Mouse (Mus musculus) heart, adult 11 months (tissue): ENCODE data around the gene P2rx1.

Experiments used
- DNase-seq: peaks from one replicate; pipeline ENCODE4 v3.0.0; 2022

Gene P2rx1

DNA sequence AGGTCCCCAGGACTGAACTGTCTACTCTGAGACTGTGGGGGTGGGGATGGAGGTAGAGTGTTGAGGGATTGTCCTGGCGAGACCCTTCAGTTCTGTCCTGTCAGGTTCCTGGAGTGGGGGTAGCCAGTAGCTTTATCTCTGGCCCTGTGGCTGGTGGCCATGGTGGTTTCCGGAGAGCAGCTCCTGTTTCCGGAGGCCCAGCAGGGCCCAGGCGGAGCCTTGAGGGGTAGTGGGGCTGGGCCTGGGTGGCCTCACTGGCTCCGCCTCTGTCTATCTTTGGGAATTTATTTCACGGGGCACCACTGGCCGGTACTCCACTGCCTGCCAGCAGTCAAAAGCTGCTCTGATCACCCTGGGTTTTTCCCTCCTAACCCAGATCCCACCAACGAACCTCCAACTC is at the start of gene P2rx1:
Gene P2rx1, plus strand, starts transcription at position 333 of the 400 bp plus-strand sequence.
- DNase-seq = peak; percentile 94

DNA sequence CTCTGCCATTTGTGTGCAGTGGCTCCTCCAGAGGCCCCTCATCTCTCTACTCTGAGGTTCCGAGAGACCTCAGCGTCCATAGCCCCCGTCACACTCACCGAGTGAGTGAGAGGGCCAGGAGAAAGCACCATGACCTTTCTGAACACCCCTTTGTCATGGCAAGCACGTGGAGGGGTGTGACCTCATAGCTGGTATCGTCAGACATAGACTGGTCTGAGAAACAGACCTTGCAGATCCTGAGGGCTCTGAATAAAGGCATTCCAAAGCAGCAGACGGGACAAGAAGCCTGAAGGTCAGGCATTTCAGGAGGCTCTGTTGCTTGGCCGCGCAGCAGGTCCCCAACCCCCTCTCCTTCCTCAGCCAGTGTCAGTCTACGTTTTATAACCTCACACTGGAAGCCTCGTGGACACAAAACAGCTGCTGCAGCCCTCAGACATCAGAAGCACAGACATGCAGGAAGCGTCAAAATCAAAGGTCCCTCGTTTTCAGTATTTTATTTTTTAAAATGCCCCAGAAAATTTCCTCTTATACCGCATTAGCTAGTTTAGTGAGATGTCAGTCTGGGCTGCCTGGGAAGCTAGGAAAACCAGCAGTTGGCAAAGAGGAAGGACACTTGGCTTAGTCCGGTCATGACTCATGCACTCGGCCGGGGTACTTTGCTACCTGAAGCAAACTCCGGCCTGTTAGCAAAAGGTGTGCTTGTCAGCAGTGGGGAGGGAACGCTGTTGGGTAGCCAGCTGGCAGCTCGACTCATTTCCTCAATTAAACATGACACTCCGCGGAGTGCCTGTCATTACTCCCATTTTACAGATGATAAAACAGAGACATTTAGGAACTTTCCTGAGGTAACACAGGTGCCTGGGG is 47.5 kb upstream of the P2rx1 start:
- peak; percentile 93 for DNase-seq

DNA sequence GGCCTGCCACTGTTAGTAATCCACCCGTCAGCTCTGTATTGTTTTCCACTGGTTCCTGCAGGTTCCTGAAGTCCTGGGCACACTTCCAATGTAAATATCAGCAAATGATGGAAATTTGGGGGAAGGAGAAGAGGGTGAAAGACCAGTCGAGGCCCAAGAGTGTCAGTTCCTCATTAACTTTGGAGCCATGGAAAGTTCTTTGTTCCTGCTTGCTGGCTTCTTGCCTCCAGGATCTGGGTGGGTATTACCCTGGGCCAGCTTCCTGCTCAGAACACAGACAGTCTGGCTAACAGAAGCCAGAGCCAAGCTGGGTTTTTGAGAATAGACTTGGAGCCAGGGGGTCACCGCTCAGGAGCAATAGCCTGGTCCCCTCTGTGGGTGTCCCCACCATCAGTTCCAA is 46.7 kb upstream of the P2rx1 start:
- peak; percentile 99 for DNase-seq

DNA sequence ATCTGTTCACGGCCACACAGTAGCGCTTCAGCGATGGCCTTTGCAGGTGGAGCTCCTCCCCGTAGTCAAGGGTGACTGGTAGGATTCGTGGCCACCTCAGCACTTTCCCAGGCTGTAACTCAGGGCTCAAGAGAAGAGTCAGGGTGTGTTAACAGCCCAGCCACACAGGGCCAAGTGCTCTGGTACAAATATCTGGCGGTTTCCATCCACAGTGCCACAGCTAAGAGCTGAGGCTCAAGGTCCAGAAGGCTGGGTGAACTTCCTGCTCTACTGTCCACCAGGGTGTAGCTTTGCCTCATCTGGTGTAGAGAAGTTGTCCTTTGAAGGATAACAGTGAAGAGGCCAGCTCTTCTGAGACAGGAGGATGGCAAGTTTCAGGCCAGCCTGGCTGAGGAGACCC is 46.2 kb upstream of the P2rx1 start:
- no peak for DNase-seq

DNA sequence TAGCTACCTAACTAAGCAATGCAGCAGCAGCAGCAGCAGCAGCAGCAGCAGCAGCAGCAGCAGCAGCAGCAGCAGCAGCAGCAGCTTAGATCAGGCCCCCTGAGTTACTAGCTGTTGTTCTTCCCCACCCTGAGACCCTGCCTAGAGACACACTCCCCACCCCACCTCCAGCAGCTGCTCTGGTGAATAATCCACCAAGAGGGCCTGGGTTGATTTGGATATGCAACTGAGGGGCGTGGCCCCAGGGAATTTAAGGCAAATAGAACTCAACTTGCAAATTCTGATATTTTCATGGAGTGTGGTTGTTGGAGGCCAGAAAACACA is 45.8 kb upstream of the P2rx1 start:
- no peak for DNase-seq

DNA sequence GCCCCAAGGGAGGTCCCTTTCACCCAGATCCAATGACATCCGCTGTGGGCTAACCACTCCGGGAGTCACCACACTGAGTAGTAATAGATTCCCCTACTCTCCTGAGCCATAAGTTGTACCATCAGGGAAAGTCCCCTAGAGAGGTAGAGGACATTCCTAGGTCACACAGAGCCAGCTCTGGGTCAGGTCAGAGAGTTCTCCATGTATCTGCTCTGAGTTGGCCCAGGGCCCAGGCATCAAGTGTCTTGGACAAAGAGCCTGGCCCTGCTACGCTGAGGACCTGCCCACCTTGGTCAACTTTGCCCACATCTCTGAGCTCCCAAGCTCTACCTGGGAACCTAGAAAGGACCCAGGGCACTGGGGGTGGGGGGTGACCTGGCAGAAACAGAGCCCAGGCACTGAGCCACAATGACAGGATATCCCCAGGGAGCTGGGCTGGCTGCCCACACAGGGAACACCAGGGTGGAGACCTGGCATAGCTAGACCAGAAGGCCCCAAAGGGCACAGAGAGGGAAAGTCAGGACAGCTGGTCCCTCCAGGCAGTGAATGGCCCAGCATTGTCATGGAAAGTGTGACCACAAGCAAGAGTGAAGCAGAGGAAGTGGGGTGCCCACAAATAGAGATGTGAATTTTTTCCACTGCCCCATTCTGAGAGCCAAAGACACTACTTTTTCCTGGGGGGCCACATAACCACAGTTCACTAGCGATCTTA is 45.3 kb upstream of the P2rx1 start:
- peak; percentile 99 for DNase-seq

DNA sequence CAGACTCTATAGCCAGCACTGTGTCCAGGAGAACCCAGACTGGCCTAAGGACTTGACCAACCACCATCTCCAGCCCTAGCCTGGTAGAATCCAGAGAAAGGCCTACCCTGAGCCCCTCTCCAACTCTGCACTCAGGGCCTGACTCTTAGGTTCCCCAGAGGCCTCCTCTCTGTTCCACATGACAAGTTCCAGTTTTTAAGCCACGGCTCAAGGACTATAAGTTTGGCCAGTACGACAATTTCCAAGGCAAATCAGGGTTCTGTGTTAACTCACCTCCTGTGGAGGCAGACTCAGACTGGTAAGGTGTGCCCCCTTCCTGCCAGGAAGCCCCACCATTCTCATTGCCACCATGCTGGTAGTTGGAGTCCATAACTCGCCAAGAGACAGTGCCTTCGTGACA is 44.7 kb upstream of the P2rx1 start:
- DNase-seq = no peak

DNA sequence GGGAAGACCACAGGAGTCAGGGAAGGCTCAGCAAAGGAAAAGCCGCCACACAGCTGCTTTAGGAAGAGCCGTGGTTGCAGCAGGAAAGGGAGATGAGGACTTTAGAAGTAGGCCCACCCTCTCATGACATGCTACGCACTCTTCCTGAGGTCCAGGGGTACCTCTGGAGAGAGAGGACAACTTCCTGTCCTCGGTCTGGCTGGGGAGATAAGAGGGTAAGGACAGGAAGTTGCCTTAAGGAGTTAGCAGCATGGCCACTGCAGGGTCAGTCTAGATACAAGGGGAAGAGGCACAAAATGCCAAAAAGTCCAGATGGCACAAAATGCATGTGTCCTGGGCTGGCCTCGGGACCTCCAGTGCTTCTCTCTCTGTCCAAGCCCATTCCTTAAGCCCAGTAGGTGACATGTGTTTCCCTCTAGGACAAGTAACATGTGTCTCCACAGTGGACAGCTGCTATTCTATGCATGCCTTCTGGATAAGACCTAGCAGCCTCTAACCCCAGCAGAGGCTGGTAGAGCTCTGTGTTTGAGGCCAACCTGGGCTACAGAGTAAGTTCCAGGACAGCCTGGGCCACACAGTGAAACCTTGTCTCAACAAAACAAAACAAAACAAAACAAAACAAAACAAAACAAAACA is 43.4 kb upstream of the P2rx1 start:
- DNase-seq = peak; percentile 98

DNA sequence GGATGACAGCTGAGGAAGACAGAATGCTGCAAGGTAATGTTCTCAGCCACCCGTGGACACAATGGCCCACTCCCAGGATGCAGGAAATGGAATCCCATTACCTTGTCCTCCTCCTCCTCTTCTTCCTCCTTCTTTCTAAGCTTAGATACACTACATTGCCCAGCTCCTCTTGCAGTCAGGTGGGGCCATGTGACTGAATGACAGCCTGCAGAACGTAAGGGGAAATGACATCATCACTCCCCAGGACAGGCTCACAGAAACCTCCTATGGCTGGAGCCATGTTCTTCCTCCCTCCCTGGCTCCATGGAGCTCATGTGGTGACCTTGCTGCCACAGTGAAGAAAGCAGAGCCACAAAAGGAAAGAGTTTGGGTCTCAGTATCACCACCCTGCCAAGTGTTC is 41.6 kb upstream of the P2rx1 start:
- no peak for DNase-seq

DNA sequence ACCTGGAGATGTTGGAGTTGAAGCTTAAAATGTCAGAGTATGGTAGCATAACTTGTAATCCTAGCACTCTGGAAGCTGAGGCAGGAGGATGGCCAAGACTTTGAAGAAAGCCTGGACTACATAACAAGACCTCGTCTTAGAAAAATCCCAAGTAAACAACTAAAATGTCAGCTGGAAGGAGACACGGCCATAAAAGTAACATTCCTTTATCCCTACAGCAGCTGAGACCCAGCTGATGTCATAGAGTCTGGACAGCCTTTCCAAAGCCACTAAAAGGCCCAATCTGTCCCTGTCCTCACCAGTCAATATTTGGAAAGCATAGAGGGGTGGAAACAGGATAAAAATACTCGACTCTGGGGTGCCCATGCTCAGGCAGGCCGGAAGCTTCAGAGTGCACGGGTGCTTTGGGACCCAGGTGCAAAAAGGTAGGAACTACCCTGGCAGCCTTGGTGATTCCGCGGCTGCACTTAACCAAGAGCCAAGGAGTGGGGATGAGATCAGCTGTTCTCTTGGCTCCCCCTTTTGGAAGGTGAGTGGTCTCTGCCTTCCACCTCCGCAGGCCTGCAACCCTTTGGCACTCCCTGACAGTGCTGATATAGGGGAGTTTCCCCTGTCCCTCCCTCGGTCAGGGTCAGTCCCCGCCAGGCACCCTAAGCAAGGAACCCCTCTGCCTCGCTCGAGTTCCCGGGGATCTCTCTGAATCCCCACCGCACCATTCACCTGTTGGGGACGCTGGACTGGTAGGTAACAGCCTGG is 38.8 kb upstream of the P2rx1 start:
- no peak for DNase-seq

DNA sequence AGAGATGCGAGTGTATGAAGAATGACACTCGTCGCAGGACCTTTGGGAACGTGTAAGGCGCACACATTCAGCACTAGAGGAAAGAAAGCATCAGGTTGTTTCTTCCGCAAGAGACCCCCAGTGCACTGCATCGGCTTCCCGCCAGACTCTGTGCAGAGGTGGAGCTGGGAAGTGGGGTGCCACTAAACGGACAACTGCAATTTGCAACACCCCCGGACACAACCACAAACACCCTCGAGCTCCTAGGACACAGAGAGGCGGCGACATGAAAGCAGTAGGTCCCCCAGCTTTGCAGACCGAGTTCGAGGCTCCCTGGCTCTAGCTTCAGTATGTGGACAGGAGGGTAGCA is 38.2 kb upstream of the P2rx1 start:
- no peak for DNase-seq

DNA sequence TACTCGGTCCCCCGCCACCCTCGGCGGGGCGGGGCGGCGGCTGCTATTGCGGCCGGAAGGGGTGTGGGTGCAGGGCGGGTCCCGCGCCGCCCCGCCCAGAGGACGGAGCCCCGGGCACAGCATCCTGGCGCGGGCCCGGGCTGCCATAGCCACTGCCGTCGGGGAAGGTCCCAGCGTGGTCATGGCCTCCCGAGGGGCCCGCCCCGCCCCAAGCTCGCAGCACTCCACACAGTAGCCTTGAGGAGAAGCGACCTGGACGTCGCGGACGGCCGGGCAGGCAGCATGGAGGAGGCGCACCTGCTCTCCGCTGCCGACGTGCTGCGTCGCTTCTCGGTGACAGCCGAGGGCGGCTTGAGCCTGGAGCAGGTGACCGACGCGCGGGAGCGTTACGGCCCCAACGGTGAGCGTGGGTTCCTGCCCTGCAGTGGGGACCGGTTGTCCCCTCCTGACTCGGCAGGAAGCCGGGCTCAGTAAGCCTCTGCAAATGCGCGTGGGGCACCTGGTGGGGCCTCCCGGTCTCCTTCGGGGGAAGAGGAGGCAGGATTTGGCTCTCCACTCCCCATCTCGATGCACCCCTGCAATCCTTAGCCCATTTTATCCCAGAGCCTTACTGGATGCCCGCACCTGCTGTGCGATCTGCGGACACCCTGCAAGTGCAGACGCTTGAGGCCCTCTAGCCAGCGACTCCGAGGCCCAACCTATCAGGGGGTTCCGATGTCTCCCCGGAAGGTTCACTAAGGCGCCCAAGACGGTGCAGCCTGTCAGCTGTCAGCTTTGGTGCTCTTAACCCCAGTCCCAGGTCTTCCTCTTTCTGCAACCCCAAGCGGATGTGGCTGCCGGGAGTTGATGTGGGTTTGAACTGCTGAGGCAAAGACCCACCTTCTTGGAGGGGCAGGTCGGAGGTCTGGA is 37.6 kb upstream of the P2rx1 start, which contains the start of gene Atp2a3:
Gene Atp2a3, plus strand, starts transcription at position 98 of the 909 bp plus-strand sequence.
- peak; percentile 96 for DNase-seq

DNA sequence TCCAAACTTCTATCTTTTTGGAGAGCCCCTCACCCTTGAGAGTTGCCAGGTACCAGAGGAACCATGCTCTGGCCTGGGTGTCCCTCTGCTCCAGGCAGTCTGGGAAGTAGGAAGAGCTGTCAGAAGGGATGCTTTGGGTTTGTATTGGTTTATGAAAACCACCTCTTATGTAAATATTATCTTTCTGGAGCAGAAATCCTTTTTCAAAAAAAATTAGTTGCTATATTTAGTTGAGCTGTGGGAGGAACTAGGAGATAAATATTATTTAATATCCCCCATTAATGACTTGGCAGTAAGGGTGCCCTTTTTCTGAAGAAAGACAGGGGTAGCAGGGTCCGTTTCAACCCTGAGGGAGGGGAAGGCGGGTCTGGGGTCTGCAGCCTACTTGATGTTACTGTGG is 36.5 kb upstream of the P2rx1 start:
- DNase-seq = no peak

DNA sequence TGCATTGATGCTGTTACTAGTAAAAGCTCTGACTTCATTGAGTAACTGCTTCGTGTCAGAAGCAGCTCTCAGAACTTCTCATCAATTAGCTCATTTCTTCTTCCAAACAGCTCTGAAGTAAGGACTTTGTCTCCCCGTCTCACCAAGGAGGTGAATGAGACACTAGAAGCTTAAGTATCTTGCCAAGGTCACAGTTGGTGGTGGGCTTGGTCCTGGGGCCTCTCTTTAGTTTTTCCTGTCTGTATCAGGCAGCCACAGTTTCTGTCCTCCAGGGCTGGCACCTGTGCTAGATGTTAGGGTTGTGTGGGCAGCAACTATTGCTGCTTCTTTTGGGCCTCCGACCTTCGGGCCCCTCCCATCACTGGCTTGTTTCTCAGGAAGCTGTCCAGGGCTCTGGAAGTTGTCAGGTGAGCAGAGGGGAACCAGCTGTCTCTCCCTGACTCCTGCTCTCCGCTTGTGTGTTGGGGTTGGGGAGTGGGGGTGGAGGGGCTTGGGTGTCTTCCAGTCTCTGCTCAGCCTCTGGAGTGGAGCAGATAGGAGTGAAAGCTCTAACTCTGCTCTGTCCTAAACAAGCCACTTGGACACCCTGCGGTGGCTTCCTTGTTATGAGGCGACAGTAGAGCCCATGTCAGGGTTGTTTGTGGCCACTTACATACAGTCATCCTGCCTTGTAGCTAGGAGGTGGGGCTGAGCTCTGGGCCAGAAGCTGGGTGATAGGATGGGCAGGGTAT is 35.7 kb upstream of the P2rx1 start:
- DNase-seq = no peak

DNA sequence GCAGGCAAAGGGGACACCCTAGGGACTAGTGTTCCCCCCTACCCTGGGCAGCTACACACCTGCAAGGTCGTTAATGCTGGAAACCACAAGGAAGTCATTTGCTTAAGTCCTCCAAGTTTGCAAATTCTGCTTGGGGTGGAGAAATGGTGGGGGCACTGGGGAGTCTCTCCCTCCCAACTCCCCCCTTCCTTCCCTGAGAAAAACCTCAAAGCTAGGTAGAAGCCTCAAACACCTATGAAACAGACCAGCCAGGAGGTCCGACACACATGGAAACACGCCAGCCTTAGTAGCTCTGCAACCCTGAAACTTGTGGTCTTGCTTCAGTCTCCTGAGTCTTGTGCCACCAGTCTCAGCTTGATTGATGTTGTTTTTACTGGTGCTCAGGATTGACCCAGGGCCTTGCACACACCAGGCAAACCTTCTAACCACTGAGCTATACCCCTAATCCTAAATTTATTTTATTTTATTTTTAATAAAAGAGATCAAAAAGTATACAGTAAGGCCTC is 35.1 kb upstream of the P2rx1 start:
- DNase-seq = no peak

DNA sequence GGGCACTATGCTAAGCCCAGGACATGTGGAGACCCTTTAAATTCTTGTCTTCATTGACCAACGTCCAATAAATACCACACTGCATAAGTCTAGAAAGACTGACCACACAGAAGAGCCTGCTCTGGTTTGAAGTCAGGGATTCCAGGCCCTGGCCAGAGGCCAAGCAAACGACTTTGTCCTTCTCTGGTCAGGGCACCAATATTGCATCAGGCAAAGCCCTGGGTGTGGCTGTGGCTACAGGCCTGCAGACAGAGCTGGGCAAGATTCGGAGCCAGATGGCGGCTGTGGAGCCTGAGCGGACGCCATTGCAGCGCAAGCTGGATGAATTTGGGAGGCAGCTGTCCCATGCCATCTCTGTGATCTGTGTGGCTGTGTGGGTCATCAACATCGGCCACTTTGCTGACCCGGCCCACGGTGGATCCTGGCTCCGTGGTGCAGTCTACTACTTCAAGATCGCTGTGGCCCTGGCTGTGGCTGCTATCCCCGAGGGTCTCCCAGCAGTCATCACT is 23.9 kb upstream of the P2rx1 start:
- no peak for DNase-seq

DNA sequence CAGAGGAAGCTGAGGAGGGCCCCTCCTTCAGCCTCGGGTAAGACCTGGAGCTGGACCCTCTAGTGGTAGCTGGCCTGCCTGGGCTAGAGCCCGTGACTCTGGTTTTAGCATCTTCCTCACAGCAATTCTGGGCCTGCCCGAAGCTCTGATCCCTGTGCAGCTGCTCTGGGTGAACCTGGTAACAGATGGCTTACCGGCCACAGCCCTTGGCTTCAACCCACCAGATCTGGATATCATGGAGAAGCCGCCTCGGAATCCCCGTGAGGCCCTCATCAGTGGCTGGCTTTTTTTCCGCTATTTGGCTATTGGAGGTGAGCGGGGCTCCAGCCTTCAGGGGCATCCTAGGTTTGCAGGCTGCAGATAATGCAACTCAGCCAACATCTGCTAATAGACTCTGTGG is 16.4 kb upstream of the P2rx1 start:
- no peak for DNase-seq

DNA sequence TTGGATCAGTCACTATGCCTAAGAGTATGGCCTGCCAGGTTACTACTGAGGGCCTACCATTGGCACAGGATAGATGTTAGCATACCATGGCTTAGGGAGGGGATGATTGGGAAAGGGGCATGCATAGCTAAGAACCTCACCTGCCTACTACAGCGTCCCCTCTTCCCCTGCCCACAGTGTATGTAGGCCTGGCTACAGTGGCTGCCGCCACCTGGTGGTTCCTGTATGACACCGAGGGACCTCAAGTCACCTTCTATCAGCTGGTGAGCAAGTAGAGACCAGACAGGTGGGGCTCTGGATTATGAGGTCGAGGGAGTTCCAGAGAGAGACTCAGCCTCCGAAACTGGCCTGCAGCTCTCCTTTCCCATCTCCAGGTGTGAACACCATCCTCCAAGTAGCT is 15.6 kb upstream of the P2rx1 start:
- DNase-seq = no peak

DNA sequence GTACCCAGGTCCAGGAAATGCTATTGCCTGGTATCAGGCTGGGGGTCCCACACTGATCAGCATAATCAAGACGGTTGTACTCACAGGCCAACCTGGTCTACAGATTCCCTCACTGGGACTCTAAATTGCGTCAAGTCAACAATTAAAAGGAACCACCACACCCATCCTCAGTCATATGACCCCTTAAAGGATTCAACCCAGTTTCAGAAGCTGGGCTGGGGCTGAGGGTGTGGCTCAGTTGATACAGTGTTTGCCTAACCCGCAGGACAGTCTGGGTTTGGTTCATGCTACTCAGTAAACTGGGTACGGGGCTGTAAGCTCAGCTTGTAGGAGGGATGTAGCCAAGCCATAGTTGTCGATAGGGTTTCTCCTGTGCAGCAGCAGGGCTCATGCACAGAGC is 12.2 kb upstream of the P2rx1 start:
- no peak for DNase-seq

DNA sequence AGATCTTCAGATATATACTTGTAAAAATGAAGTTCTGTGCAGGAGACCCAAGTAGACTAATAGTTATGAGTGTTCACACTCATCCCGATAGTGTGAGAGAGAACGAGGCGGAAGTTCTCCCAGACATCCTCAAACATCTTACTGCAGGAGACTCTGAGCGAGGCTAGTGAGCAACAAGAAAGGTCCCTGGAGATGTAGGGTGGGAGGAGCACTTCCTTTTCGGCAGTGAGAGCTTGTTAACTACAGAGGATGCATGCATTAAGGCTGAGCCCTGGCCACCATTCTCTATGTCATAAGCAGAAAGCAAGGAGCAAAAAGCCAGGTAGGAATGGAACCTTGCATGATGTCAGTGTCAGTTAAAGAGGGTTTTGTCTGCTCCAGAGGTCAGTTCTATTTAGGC is 11.7 kb upstream of the P2rx1 start:
- DNase-seq = no peak

DNA sequence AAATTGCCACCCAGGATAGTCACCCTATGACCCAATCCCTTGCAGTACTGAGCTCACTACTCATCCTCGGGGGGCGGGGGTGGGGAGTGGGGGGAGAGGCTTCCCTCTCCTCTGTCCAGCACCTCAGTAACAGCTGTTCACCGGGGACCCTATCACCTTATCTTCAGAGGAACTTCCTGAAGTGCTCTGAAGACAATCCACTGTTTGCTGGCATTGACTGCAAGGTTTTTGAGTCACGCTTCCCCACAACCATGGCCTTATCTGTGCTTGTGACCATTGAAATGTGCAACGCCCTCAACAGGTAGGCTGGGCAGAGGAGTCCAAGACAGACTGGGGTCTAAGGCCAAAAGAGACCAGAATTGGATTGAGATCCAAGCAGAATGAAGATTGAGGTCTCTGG is 11.1 kb upstream of the P2rx1 start:
- no peak for DNase-seq
